Mouse (Mus musculus): Measurements from ENCODE around the gene Cx3cr1.

Gene Cx3cr1

DNA sequence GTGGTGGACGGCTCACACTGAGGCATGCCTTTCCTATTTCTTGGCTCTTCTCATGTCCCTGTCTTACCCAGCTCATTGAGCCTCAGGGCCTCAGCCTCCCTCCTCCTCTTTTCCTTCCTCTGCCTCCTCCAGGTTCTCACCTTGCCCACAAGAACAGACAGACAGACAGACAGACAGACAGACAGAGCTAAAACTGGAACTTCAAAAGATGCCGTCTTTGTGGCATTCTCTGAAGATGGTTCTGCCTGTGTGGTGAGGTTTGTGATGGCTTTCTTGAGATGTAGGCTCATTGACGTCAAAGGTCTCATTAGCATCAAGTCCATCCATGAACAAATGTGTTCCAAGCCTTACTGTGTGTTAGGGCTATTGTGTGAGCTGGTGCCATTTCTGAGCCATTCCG lies 13.0 kb upstream of the Cx3cr1 start:
- in situ Hi-C loops (cut with MboI), result no loop called here

DNA sequence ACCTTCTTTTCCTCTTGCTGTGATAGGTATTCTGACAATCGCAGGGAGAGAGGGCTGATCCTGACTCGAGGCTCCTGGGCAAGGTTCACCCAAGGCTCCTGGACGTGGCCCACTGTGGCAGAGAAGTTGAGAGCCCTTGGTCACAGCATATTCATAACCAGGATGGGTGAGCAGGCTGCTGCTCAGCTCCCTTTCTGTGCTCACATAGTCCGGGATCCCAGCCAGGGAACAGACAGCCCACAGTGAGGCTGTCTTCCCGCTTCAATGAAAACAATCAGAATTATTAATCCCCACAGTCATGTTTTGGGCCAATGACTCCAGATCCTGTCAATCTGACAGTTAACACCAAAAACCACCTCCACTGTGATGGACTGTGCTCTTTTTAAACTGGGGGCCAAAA lies 12.3 kb upstream of the Cx3cr1 start:
- in situ Hi-C loops (cut with MboI), result no loop called here

DNA sequence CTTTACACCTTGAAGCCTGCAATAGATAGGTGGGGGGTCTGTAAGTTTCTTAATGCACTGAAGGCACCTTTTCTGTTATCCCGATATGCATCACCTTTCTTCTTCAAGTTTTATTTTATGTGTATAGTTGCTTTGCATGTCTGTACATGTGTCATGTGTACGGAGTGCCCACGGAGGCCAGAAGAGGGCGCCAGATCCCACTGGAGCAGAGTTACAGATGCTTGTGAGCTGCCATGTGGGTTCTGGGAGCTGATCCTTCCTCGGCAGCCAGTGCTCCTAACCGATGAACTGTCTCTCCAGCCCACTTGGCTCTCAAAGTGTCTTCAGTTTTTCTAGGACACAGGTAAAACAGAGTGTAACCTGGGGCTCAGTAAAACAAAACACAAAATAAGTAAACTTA lies 11.6 kb upstream of the Cx3cr1 start:
- in situ Hi-C loops (cut with MboI), result no loop called here

DNA sequence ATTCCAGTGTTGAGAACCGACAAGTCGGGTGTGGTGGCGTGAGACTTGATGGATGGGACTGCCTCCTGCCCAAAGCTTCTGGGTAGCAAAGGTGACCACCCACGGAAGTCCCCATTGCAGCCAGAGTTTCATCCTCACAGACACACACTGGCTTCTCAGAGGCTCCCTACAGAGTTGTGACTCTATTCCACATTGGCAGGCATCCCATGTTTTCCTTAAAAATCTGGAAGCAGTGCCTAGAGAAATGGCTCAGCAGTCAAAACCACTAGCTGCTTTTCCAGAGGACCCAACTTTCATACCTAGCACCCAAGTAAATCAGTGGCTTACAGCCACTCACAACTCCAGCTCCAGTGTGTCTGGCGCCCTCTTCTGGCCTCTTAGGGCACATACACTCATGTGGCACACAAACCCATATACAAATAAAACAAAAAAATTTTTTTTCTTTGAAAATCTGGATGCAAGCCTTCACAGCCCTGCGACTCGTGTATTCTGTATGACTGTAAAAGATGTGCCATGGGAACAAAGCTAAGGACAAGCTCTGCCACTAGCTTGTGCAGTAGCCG lies 10.9 kb upstream of the Cx3cr1 start:
- in situ Hi-C loops (cut with MboI), result no loop called here

DNA sequence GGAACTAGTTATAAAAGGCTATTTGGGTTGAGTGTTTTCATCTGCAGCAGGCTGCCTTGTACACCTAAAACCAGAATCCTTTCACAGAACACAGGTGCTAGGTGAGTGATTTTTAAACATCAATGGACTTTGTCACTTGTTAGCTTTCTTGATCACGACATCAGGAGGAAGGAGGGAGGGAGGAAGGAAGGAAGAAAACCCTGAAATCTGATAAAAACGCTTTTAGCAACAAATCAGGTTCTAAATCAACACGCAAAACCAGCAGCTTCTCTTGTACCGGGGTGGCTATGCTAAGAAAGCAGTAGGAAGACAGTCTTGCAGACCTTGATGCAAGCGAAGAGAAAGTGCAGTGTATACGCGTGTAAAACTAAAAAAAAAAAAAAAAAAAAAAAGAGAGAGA lies 10.2 kb upstream of the Cx3cr1 start:
- in situ Hi-C loops (cut with MboI), result no loop called here

DNA sequence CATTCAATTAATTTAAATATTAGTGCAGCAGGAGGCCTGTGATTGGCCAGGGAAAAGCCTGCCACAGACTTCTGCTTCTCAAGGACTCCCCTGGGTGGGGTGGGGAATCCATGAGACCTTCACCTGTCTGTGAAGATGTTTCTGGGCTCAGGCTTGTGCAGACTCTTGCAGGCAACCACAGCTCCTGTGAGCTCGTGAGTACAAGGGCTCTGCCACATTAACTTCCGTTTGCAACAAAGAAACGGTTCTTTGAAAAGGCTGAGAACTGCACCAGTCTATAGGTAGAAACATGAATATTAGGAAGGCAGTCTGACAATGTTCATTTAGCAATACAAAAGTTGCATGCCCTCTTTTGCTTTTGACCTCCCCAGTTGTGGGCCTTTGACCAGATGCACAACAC lies 8.6 kb upstream of the Cx3cr1 start:
- in situ Hi-C loops (cut with MboI), result no loop called here

DNA sequence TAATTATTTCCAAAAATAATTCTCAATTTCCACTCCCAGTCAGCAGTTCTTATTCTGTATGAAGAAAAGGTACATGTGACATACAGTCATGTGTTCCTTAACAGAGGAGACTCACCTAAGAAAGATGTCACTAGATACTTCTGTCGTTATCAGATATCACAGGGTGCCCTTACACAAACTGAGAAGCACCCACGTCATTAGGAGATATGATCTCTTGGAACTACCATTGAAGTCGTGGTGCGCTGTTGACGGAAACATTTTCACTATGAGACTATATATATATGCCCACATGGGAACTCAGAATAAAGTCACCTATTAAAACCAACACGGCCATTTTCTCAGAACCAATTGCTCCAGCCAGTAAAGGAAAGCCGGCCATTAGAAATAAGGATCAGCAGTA lies 4.8 kb upstream of the Cx3cr1 start:
- in situ Hi-C loops (cut with MboI), result no loop called here

DNA sequence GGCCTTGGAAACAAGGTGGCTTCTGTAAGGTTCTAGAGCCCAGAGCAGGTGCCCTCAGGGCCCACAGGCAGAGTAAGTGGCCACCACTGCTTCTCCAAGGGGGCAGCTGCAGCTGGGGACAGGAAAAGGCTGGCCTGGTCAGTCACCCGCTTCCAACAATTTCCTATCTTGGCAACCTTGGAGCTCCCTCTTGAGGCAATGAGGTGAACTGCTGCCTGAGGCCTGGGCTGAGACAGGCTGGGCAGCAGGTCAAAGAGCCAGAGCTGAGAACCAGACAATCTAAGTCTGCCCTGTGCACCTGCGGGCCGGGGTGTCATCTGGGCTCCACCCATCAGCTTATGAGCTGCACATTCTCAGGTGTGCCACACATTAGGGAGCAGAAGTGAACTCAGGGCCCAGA lies 3.5 kb upstream of the Cx3cr1 start:
- in situ Hi-C loops (cut with MboI), result no loop called here

DNA sequence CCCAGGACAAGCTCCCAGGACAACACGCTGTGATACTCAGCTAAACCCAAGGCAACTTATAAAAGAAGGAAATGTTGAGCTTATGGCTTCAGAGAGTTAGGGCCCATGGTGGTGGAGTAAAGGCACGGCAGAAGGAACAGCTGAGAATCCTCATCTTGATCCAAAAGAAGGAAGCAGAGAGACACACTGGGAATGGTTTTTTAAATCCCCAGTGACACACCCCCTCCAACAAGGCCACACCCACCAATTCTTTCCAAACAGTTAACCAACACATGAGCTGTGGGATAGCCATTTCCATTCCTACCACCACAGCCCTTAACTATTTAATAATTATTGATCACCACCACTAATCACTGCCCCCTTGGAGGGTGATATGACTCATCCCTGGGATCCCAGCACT lies 1.6 kb upstream of the Cx3cr1 start:
- in situ Hi-C loops (cut with MboI), result no loop called here

DNA sequence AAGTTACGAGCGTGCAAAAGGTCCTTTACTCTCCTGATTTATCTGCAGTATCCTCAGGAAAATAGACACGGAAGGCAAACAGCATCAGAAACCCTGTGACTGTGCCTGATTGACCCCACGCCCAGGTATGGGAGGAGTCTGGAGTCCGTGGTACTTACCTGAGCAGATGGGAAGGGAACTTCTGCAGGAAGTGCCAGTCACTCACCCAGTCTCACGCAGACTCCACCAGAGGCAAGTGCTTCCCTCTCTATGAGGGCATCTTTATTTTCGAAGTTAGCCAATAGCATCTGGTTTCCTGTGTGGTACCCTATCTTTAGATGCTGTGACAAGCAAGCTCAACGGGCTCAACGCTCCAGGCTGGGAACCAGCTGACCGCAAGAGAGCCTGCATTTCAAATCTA lies 1.6 kb downstream of the Cx3cr1 start:
- in situ Hi-C loops (cut with MboI), result no loop called here

DNA sequence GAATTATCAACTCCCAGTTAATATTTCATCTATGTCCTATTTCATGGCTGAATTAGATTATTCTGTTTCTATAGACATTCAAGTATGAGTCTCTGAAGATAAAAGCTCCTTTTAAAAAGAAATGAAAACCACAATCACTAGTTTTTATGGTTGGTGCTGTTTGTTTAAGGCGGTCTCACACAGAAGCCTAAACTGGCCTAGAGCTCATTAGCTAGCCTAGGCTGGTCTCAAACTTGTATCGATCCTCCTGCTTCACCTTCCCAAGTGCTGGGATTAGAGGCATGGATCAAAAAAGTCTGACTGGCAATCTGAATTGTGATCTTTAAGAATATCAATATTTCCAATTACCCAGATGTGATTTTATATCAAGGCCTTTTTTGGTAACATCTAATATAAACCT lies 2.1 kb downstream of the Cx3cr1 start:
- in situ Hi-C loops (cut with MboI), result no loop called here

DNA sequence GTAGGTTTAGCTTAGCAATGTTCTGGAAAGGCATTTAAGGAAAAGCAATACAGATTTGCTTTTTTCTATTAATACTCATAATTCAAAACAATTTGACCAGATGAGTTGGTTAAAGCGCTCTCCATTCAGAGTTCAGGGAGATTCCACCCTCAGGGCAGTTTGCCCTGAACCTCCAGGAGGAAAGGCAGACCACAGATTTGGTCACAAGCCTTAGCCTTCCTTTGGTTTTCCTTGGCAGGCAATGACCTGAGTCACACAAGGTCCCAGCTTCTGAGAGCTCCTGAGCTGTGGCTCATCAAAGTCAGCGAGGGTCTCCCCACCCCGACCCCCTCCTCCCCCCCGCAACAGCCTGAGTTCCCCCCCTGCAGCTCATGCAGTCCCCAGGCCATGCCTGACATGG lies 5.4 kb downstream of the Cx3cr1 start:
- in situ Hi-C loops (cut with MboI), result no loop called here

DNA sequence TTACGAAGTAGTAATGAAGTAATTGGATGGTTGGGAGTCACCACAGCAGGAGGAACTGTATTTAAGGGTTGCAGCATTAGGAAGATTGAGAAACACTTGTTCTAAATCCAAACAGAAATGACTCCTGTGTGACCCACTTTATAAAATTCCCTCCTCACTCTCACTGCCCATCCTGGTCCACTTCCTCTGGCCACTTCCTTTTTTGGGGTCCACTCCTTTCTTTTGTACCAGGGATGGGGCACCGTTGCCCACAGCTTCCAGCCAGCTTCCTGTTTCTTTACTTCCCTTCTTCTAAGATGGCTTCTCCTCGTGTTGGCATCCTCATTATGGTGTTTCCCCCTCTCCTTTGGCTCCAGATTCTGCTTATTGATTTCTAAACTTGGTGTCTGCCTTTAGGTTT lies 10.9 kb downstream of the Cx3cr1 start:
- in situ Hi-C loops (cut with MboI), result no loop called here

DNA sequence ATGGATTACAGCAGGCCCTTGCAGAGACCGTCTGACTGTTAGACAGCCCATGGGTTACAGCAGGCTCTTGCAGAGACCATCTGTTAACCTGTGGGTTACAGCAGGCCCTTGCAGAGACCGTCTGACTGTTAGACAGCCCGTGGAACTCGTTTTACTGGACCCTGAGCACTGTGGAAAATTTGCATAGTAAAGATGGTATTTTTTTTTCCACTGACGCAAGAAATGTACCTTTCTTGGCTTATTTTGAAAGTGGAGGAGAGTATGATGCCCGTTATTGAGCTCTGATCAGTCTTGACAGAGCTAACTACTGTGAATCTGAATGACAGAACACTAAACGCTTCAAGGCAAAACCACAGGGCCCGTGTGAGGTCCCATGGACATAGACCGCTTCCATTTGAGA lies 13.5 kb downstream of the Cx3cr1 start:
- in situ Hi-C loops (cut with MboI), result no loop called here

DNA sequence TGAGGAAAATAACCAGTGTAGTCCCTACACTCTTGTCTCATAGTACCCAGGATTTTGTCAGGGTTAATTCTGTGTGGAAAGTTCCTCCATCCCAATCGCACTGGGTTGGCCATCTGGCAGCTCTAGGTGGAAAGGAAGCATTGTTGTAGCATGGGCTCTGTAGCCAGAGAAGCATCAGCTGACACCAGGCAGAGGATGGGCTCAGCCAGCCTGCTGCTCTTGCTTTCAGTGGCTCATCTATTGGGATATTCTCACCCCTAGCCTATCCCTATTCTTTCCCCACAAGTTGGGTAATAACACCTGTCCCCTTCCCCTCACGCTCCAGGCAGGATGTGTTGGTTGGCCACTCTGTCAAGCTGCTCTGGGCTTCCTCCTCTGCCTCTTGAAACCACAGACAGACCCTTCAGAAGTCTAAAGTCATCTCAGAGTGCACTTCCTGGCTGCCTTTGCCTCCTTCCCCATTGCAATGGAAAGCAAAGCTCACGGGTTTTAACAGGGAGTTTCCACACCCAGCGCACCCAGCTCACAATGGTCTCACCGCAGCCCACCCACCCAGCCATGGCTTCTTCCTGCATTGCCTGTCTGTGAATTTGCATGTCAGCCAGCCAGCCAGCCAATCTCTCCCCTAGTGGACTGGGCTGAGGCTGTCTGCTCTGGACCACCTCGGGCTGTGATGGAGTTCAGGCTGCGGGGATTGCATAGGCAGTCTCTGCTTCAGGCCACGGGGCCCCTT lies 15.0 kb downstream of the Cx3cr1 start:
- in situ Hi-C loops (cut with MboI), result no loop called here

DNA sequence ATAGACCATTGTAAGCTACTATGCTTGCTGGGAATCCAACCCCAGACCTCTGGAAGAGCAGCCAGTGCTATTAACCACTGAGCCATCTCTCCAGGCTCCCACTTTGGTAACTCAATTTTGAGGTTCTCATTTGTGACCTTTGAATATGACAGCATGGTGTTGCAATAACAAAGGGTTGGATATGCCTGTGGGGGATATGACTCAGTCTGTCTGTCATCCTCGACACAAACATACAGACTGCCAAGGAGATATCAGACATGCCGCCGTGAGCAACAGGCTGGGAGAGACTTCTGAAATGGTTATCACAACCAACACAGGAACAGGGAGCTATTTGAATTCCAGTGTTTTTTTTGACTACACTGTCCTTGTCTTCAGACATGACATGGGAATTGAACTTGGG lies 20.3 kb downstream of the Cx3cr1 start:
- in situ Hi-C loops (cut with MboI), result no loop called here

DNA sequence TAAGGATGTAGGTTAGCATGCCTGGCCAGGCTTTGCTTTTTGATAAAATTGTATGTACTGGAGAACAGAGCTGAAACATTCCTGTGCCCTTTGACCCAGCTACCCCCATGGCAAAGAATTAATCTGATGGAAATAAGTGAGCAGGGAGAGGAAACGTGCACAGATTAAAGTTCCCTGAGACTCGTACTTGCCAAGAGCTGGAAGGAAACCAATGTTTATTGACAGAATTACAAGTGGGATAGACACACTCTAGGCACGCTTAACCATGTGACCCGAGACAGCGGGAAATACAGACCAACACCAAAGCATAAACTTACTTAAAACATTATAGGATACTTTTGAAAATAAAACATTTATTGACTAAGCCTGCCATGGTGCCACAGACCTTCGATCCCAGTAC lies 21.2 kb downstream of the Cx3cr1 start:
- in situ Hi-C loops (cut with MboI), result no loop called here

DNA sequence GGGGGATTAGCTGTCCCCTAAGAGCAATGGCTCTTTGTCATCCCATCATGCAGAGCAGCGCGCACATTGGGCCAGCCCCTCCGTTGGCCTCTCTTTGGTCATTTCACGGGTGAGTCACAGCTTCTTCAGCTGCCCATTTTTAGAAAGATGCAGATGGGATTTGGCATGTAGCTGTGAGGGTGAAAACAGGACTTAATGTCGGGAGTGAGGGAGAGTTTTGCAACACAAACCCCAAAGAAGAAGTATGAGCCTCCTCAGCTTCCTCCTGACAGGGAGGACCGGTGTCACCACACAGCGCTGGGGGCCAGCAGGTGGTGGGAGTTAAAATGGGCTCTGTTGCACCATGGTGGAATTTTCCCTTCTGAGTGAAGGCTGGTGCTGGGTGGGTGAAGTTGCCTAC lies 26.6 kb downstream of the Cx3cr1 start:
- in situ Hi-C loops (cut with MboI), result no loop called here

DNA sequence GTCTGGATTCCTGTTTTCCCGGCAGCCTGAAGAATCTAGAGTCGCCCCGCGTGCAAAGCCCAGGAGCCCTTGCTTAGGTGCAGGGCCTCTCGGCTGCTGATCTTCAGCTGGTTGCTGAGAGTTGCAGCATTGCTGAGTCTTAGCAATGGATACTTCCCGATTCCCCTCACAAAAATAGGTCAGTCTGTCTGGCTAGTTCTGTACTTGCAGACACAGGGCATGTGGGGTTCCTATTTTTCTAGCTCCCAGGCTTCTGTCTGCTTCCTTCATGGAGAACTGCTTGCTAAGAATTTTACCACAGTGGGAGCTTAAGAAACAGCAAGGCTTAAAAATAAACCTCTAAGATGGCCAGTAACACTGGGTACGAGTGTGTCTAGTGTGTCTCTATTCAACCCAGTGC lies 32.3 kb downstream of the Cx3cr1 start:
- in situ Hi-C loops (cut with MboI), result no loop called here

DNA sequence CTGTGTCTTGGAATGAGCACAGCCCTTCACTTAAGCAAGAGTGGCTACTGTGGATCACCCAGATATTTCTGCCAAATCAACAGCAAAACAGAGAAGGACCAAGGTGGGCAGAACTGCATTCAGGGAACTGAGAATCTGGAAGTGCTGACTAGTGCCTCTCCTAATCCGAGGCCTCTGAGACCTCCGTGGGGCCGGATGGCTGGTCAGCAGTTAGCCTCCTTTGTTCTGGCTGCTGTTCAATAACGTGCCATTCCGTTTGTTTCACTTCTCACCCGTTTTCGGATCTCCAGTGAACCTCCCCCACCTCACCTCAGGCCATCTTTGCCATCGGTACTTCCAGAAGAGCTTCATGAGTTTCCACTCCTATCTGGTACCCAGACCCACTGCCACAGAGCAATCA lies 35.3 kb downstream of the Cx3cr1 start:
- in situ Hi-C loops (cut with MboI), result no loop called here

DNA sequence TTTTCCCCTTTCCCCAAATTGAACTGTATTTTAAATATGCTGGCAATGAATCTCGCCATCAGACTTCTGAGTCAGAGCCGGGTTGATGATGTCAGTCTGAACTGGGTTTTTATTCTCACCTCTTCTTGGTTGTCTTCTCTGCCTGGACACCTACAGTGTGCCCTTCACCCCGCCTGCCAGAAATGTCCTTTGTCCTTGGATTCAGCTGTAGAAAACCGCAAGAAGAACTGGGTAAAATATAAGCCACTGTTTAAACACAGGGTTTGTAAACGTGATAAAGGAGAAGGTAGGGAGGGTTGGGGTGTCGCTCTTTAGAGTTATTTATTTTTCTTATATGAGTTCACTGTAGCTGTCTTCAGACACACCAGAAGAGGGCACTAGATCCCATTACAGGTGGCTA lies 37.0 kb downstream of the Cx3cr1 start:
- in situ Hi-C loops (cut with MboI), result no loop called here

DNA sequence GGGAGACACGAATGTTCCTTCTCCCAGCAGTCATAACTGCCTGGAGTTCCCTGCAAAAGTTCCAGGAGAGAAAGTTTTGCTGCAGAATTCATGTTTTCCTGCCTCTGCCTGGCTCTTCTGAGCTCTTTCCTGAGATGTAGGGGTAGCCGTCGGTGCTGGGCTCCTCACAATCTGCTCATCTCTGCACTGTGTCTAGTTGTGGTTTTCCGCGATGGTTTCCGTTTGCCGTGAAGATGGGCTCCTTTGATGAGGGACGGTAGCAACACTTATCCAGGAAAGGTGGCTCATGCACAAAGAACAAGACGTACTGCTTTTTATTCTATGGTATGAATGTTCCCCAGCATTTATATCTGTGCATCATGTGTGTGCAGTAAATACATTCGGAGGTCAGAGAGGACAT lies 39.3 kb downstream of the Cx3cr1 start:
- in situ Hi-C loops (cut with MboI), result no loop called here

DNA sequence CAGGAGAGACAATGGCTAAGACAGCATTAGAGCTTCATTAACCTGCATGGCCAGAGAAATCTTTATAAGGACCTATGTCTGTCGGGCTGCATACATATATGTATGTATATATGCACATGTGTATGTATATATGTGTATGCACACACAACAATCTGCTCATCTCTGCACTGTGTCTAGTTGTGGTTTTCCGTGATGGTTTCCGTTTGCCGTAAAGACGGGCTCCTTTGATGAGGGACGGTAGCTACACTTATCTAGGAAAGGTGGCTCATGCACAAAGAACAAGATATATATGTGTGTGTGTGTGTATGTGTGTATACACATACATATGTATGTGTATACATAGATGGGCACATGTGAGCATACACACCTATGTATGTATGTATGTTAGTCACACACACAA lies 39.8 kb downstream of the Cx3cr1 start:
- in situ Hi-C loops (cut with MboI), result no loop called here

DNA sequence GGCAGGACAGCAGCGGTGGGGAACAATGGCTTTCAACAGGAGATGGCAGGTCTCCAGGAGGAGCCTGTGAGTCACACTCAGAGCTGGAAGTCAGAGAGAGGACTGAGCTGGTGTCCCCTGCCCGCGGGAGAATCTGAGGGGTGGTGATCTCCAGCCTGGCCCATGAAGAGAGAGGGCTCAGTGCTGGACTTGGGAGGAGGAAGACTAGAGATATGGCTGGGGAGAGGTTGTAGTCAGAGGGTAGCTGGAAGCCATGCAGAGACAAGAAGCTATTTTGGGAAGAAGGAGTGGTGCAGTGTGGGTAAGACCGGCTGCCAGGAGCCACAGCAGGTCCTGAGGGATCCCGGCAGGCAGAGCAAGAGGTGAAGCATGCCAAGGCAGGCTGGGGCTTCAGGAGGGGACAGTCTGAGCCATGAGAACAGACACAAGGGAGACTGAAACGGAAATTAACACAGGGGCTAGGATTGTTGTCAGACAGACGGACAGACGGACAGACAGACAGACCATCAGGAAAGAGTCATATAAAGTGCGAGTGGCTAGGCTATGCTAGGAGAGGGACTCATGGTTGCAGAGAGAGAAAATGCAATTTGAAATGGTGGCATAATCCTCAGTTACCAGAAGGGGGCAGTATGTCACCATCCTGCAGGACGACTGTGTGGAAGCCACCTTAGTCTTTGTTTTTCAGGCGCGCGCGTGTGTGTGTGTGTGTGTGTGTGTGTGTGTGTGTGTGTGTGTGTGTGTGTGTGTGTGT lies 42.1 kb downstream of the Cx3cr1 start:
- in situ Hi-C loops (cut with MboI), result no loop called here

Data from mature B cell (primary cell).